Mouse (Mus musculus): Measurements from ENCODE around the gene B4galt4. TPM values are rescaled to one million over a fixed set of nuclear protein-coding genes. Genes with fewer than 3 reads are reported as not detected.

The B4galt4 gene
- total and polyA plus RNA-seq, 3 experiments, result not detected

DNA sequence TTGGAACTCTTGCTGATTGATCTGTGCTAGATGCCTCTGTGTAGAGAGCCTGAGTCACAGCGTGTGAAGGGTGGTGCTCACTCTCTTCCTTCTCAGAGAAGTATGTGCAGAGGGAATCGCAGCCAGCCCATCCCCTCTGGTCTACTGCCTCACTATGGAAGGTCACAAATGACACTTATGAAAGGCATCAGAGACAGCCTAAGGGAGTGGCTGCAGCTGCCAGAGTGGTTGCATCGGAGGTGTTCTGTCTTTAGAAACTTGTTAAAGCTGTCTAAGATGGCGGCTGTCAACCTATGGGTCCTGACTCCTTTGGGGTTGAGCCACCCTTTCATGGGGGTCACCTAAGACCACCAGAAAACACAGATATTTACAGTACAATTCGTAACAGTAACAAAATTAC, 68.1 kb downstream of the B4galt4 start (continued):
- TF ChIP-seq USF2 (IDR thresholded peaks at IDR 0.05; ENCODE audit: borderline replicate concordance in 1 of 2, insufficient read depth in 1 of 2, low read depth in 1 of 2, low read length in 2 of 2), result no peak

DNA sequence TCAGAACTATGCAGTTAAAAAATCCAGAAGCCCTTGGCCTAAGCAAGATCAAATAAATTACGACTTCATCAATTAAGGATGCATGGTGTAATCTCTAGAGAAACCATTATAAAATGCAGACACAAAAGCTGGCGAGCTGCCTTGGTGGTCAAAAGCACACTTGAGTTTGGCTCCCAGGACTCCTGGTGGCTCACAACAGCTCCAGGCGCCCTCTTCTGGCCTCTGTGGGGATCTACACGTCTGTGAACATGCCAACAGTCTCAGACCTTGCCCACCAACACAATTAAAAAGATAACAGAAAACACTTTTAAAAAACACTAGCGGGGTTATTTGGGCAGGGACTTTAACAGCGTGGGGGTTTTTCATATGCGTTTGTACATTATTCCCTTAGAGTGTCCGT, 70.5 kb downstream of the B4galt4 start:
- H3K9me3 ChIP-seq (replicated peaks; ENCODE audit: insufficient read depth, low read length), result no peaks in the 10 kb centered on the region
- TF ChIP-seq BHLHE40 (IDR thresholded peaks at IDR 0.05; ENCODE audit: borderline replicate concordance, low read depth, low read length) (no peak), ZC3H11A (IDR thresholded peaks at IDR 0.05; ENCODE audit: low read depth, low read length) (peak; percentile 55), MXI1 (IDR thresholded peaks at IDR 0.05; ENCODE audit: low read depth, low read length) (no peak), CHD1 (IDR thresholded peaks at IDR 0.05; ENCODE audit: low read depth, low read length) (no peak), MAX (IDR thresholded peaks at IDR 0.05; ENCODE audit: low read length) (no peak), RCOR1 (IDR thresholded peaks at IDR 0.05; ENCODE audit: low read depth, low read length) (no peak), POLR2A (IDR thresholded peaks at IDR 0.05; ENCODE audit: control insufficient read depth in 1 of 2, insufficient read depth in 1 of 2, low read depth in 1 of 2, low read length in 2 of 2, poor library complexity in 1 of 2) (no peak), UBTF (IDR thresholded peaks at IDR 0.05; ENCODE audit: borderline replicate concordance, insufficient read depth, low read depth, low read length) (no peak), EP300 (IDR thresholded peaks at IDR 0.05; ENCODE audit: low read depth in 1 of 2, low read length in 2 of 2) (no peak), MYB (IDR thresholded peaks at IDR 0.05; ENCODE audit: low read depth, low read length) (no peak), JUND (IDR thresholded peaks at IDR 0.05; ENCODE audit: low read depth, low read length) (no peak), TCF12 (IDR thresholded peaks at IDR 0.05; ENCODE audit: low read depth, low read length) (no peak), RAD21 (IDR thresholded peaks at IDR 0.05; ENCODE audit: low read depth, low read length) (peak; percentile 63), CTCF (IDR thresholded peaks at IDR 0.05 in 2 of 3, conservative IDR thresholded peaks at IDR 0.05 in 1 of 3; ENCODE audit: control insufficient read depth in 1 of 3, insufficient read depth in 1 of 3, low read depth in 2 of 3, low read length in 3 of 3, poor library complexity in 1 of 3, severe bottlenecking in 1 of 3) (peak; percentile 50 to 89 (median 75)), MAZ (IDR thresholded peaks at IDR 0.05; ENCODE audit: low read depth, low read length) (no peak), ZMIZ1 (IDR thresholded peaks at IDR 0.05; ENCODE audit: low read depth, low read length) (no peak), ETS1 (IDR thresholded peaks at IDR 0.05; ENCODE audit: low read depth, low read length) (no peak), SMC3 (IDR thresholded peaks at IDR 0.05; ENCODE audit: low read depth, low read length) (peak; percentile 88)
- H3K27ac ChIP-seq (ENCODE audit: control insufficient read depth, low read depth, low read length), result no peak overlapping the region
- no peak overlapping the region for H3K9ac ChIP-seq (ENCODE audit: control insufficient read depth, low read depth, low read length, poor library complexity, severe bottlenecking)
- no peak overlapping the region for H3K4me3 ChIP-seq (ENCODE audit: control insufficient read depth in 1 of 2, insufficient read depth in 1 of 2, low read depth in 2 of 2, low read length in 2 of 2)
- H3K27me3 ChIP-seq (ENCODE audit: control insufficient read depth in 1 of 2, insufficient read depth in 2 of 2, low read length in 2 of 2), result no peaks in the 10 kb centered on the region; a peak in 1 of 4 replicates
- peak; percentile 61 for DNase-seq (ENCODE audit: low read depth, low spot score)
- no peaks in the 10 kb centered on the region for H3K36me3 ChIP-seq (ENCODE audit: control insufficient read depth in 1 of 2, insufficient read depth in 2 of 2, low read length in 2 of 2)
- no peaks in the 10 kb centered on the region for H3K4me1 ChIP-seq (ENCODE audit: control insufficient read depth in 1 of 2, insufficient read depth in 2 of 2, low read length in 2 of 2)
- H3K79me2 ChIP-seq (ENCODE audit: control insufficient read depth, insufficient read depth, low read length, poor library complexity), result no peaks in the 10 kb centered on the region

Other genes with a start within 250 kb of the B4galt4 start
- 36.4 and 38.0 TPM in 2 replicates for gene Timmdc1, start 219.6 kb upstream of the B4galt4 start, total RNA-seq (2012; rRNA removed)
- 10 to 100 TPM in 1 of 2 experiments, not detected in 1; 40.4 TPM for gene Timmdc1, start 219.6 kb upstream of the B4galt4 start, polyA plus RNA-seq (2012; ENCODE audit: insufficient read depth in 1 of 2, insufficient read length in 2 of 2, low read depth in 1 of 2, low replicate concordance in 2 of 2, missing spikeins in 1 of 2)
- 17.7 and 17.9 TPM in 2 replicates for gene Poglut1, start 192.0 kb upstream of the B4galt4 start, total RNA-seq (2012; rRNA removed)
- 10 to 100 TPM in 1 of 2 experiments, not detected in 1; 28.6 TPM for gene Poglut1, start 192.0 kb upstream of the B4galt4 start, polyA plus RNA-seq (2012; ENCODE audit: insufficient read depth in 1 of 2, insufficient read length in 2 of 2, low read depth in 1 of 2, low replicate concordance in 2 of 2, missing spikeins in 1 of 2)
- 34.2 and 38.1 TPM in 2 replicates for gene Tmem39a, start 183.6 kb upstream of the B4galt4 start, total RNA-seq (2012; rRNA removed)
- 100 to 1,000 TPM; 116 to 352 TPM for gene Tmem39a, start 183.6 kb upstream of the B4galt4 start, polyA plus RNA-seq (2012; ENCODE audit: insufficient read depth in 1 of 2, insufficient read length in 2 of 2, low read depth in 1 of 2, low replicate concordance in 2 of 2, missing spikeins in 1 of 2)
- 0.03 and 0.04 TPM in 2 replicates for gene Arhgap31, start 29.0 kb upstream of the B4galt4 start, total RNA-seq (2012; rRNA removed)
- under 1 TPM in 1 of 2 experiments, not detected in 1; 0.01 TPM for gene Arhgap31, start 29.0 kb upstream of the B4galt4 start, polyA plus RNA-seq (2012; ENCODE audit: insufficient read depth in 1 of 2, insufficient read length in 2 of 2, low read depth in 1 of 2, low replicate concordance in 2 of 2, missing spikeins in 1 of 2)
- not detected in 2 replicates for gene Upk1b, start 58.1 kb downstream of the B4galt4 start, total RNA-seq (2012; rRNA removed)
- not detected for gene Upk1b, start 58.1 kb downstream of the B4galt4 start, polyA plus RNA-seq (2012; ENCODE audit: insufficient read depth in 1 of 2, insufficient read length in 2 of 2, low read depth in 1 of 2, low replicate concordance in 2 of 2, missing spikeins in 1 of 2)
- gene 4930435E12Rik, start 86.5 kb downstream of the B4galt4 start, total RNA-seq (2012; rRNA removed), result not detected in 2 replicates
- not detected for gene 4930435E12Rik, start 86.5 kb downstream of the B4galt4 start, polyA plus RNA-seq (2012; ENCODE audit: insufficient read depth in 1 of 2, insufficient read length in 2 of 2, low read depth in 1 of 2, low replicate concordance in 2 of 2, missing spikeins in 1 of 2)
- not detected in 2 replicates for gene Igsf11, start 150.4 kb downstream of the B4galt4 start, total RNA-seq (2012; rRNA removed)
- gene Igsf11, start 150.4 kb downstream of the B4galt4 start, polyA plus RNA-seq (2012; ENCODE audit: insufficient read depth in 1 of 2, insufficient read length in 2 of 2, low read depth in 1 of 2, low replicate concordance in 2 of 2, missing spikeins in 1 of 2), result not detected